Mouse (Mus musculus) embryonic facial prominence, embryonic 11.5 days (tissue): ENCODE measurements around the gene Zfp574. TPM values are rescaled to one million over a fixed set of nuclear protein-coding genes. Genes with fewer than 3 reads are reported as not detected.
A peak's percentile ranks its signal among the peaks of the same experiment; 100 is the strongest.

ENCODE experiments used
- ATAC-seq: fragments of 200-750 bp; cut with Nextera tagmentation; replicated peaks from 2 replicates; pipeline ENCODE4 v1.8.0; 2017; ENCODE audit warnings: low read depth; ENCODE audit not compliant: insufficient number of reproducible peaks, low FRiP score, low TSS enrichment
- DNase-seq: peaks from one replicate; pipeline ENCODE4 v3.0.0-alpha.2; 2015; ENCODE audit warnings: low spot score
- H3K27ac ChIP-seq: fragments of 300-500 bp; sonication (generic); replicated peaks from 2 replicates; pipeline ENCODE4 v1.5.1; 2014; ENCODE audit warnings: mild to moderate bottlenecking, low read depth, low read length, control low read depth
- H3K27me3 ChIP-seq: fragments of 300-500 bp; sonication (generic); 2 replicates; pipeline ENCODE4 v1.6.1; 2014; ENCODE audit warnings: mild to moderate bottlenecking, low read length, moderate library complexity, mixed read lengths; ENCODE audit not compliant: control insufficient read depth, insufficient read depth
- H3K36me3 ChIP-seq: fragments of 300-500 bp; sonication (generic); replicated peaks from 2 replicates; pipeline ENCODE4 v1.6.1; 2014; ENCODE audit warnings: low read depth, mild to moderate bottlenecking, low read length, moderate library complexity, mixed read lengths; ENCODE audit not compliant: control insufficient read depth, insufficient read depth
- H3K4me1 ChIP-seq: fragments of 300-500 bp; sonication (generic); 2 replicates; pipeline ENCODE4 v1.6.1; 2014; ENCODE audit warnings: low read length, mixed read lengths; ENCODE audit not compliant: control insufficient read depth, insufficient read depth
- H3K4me2 ChIP-seq: fragments of 300-500 bp; sonication (generic); 2 replicates; pipeline ENCODE4 v1.6.1; 2014; ENCODE audit warnings: low read depth, mild to moderate bottlenecking, control low read depth, low read length, moderate library complexity
- H3K4me3 ChIP-seq: fragments of 300-500 bp; sonication (generic); 2 replicates; pipeline ENCODE4 v1.5.1; 2014; ENCODE audit warnings: low read depth, low read length, control low read depth
- H3K9ac ChIP-seq: fragments of 300-500 bp; sonication (generic); replicated peaks from 2 replicates; pipeline ENCODE4 v1.6.1; 2014; ENCODE audit warnings: mild to moderate bottlenecking, control low read depth, low read length
- H3K9me3 ChIP-seq: fragments of 300-500 bp; sonication (generic); replicated peaks from 2 replicates; pipeline ENCODE4 v1.6.1; 2016; ENCODE audit warnings: mild to moderate bottlenecking, low read length, inconsistent platforms, mixed read lengths; ENCODE audit not compliant: control insufficient read depth
- WGBS: fragments of 180-500 bp; shearing (Covaris S2); extraction: QIAGEN DNeasy Blood & Tissue Kit; methylation state at CpG from one replicate; pipeline ENCODE4 v1.1.7; 2014; 5-methylcytosine and 5-hydroxymethylcytosine counted together
- microRNA-seq: library from miRNA; unstranded; fragments of <30 nt; microRNA quantifications from one replicate; pipeline ENCODE4, GENCODE M21; 2016; ENCODE audit warnings: borderline number of aligned reads
- polyA plus RNA-seq: library from polyadenylated mRNA; unstranded; fragments of >200 nt; fragmentation: Nextera tagmentation; extraction: Ambion mirVana; gene quantifications from 2 replicates; pipeline ENCODE4 v1.2.1, GENCODE M21; 2014

The Zfp574 gene
- polyA plus RNA-seq, 1 experiment from 2014 or later = 17.2 TPM

DNA sequence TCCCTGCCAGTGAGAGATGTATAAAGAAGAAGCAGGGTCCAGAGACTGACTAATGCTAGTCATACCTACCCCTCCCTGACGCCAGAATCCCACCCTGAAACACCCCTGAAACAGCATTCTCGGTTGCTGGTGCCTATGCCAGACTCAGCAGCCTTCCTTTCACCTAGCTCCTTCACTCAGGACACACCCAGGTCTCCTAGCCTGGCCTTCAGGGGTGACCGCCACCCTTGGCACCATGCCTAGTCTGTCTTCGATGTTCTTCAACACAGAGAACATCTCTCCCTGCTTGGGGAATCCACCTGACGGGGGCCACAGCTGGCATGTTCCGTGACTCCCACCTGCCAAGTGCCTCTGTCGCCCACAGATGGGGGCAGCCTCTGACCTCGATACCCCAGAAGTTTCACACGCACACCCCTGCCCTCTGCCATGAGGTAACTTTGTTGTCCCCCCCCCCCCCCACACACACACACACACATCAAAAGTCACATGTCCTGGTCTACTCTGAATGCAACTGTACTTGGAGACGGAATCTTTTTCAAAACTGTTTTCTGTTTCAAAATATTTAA lies 53.4 kb downstream of the Zfp574 start:
- DNase-seq (no peak), ATAC-seq (no peak)
- Histone ChIP-seq H3K9me3 (no peaks in the 10 kb centered on the region), H3K36me3 (no peaks in the 10 kb centered on the region), H3K9ac (no peak overlapping the region), H3K4me1 (no peaks in the 10 kb centered on the region), H3K27me3 (no peaks in the 10 kb centered on the region), H3K4me2 (no peak overlapping the region), H3K27ac (no peak overlapping the region), H3K4me3 (no peak overlapping the region)
- 81% methylated on average over 10 of the region's 10 CpGs for WGBS

DNA sequence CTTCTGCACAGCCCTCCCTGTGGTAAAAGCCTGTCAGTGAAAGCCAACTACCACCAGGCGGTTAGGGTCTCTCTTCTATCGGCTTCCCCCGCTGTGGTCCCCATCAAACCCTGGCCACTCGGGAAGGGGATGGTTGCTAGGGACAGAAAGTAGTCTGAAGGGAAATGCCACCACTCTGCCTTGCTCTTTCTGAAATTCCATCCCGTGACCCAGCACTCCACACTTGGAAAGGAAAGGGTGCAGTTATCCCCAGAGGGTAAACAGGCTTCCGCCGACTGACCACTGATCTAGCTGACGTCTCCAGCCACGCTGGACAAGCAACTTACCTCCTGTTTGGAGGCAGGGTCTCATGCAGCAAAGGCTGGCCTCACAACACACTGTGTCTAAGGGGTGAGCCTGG lies 55.6 kb downstream of the Zfp574 start:
- Histone ChIP-seq H3K27ac (no peak overlapping the region), H3K9ac (no peak overlapping the region), H3K4me1 (no peaks in the 10 kb centered on the region), H3K4me2 (no peak overlapping the region), H3K9me3 (no peaks in the 10 kb centered on the region), H3K27me3 (peaks cover 9% of the 10 kb centered on the region), H3K36me3 (no peaks in the 10 kb centered on the region), H3K4me3 (no peak overlapping the region)
- no peak for ATAC-seq
- DNase-seq = no peak
- WGBS = 52% methylated on average over 9 of the region's 9 CpGs

DNA sequence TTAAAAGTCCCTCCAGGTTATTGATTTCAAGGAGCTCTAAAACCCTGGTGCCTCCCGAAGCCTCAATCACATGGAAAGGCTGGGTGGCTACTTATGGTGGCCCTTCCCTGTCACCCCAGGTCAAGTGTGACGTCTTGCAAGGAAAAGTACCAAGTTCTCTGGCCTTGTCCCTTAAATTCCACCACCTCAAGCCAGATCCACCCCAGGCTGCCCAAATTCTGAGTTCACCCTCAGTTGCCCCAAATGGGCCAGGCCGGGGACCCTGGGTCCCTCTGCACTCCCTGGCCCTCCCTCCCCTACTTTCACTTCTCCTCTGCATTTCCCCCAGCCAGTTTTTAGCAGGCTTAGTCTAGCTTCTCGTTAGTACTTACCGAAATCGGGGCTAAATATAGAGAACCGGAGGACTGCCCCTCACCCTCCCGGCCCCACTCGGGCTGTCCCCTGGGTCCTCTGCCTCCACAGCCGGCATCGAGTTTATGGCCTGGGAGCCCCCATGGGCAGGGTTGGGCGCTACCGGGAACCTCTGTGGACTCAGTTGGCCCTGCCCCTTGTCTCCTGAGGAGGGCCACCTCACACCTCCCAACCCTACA lies 57.1 kb downstream of the Zfp574 start:
- Histone ChIP-seq H3K27ac (no peak overlapping the region), H3K4me1 (no peaks in the 10 kb centered on the region), H3K4me3 (no peak overlapping the region), H3K4me2 (no peak overlapping the region), H3K9ac (no peak overlapping the region), H3K36me3 (no peaks in the 10 kb centered on the region), H3K9me3 (no peaks in the 10 kb centered on the region), H3K27me3 (peaks cover 18% of the 10 kb centered on the region)
- DNase-seq (no peak), ATAC-seq (no peak)
- 66% methylated on average over 13 of the region's 13 CpGs for WGBS

DNA sequence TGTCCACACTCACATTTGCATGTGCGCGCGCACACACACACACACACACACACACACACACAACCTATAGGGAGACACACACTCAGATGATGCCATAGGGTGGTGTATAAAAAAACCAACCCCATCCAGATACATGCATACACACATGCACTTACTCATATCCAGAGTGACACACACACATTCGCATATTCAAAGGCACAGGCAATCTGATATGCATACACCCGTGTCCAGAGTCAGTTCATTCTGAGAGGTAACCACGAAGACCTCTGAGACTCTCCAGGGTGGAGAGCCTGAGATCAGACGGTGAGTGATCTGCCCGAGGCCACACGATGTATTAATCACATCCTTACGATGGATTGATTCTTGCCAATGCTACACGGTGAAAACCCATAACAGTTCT lies 58.2 kb downstream of the Zfp574 start:
- no peak for DNase-seq
- H3K27me3 ChIP-seq = peaks cover 23% of the 10 kb centered on the region

DNA sequence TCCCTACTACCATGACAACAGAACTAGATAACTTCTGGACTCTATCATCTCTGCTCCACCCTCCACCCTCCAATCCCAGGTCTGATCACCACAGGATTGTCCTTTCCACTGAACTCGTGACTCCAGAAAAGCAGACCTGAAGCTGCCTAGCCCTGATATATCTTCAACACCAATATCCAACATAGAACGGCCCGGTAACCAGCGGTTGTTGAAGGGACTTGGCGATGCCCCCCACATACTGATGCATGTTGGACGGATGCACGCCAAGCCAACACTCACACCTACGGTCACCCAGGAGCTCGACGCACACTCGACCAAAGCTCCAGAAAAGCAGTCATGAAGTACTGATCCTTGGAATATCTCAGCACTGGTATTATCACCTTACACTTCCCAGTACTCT lies 58.9 kb downstream of the Zfp574 start:
- Histone ChIP-seq H3K9ac (no peak overlapping the region), H3K4me1 (no peaks in the 10 kb centered on the region), H3K9me3 (no peaks in the 10 kb centered on the region), H3K36me3 (no peaks in the 10 kb centered on the region), H3K27ac (no peak overlapping the region), H3K4me3 (no peak overlapping the region), H3K27me3 (peaks cover 23% of the 10 kb centered on the region), H3K4me2 (no peak overlapping the region)
- ATAC-seq (no peak), DNase-seq (no peak)
- 90% methylated on average over 11 of the region's 11 CpGs for WGBS

More for the DNA sequence above, 58.2 kb downstream of the Zfp574 start:
- no peaks in the 10 kb centered on the region for H3K9me3 ChIP-seq
- no peak for ATAC-seq
- no peak overlapping the region for H3K4me2 ChIP-seq
- no peaks in the 10 kb centered on the region for H3K36me3 ChIP-seq
- no peak overlapping the region for H3K4me3 ChIP-seq
- 77% methylated on average over 11 of the region's 11 CpGs for WGBS
- no peak overlapping the region for H3K27ac ChIP-seq
- H3K4me1 ChIP-seq = no peaks in the 10 kb centered on the region
- no peak overlapping the region for H3K9ac ChIP-seq

DNA sequence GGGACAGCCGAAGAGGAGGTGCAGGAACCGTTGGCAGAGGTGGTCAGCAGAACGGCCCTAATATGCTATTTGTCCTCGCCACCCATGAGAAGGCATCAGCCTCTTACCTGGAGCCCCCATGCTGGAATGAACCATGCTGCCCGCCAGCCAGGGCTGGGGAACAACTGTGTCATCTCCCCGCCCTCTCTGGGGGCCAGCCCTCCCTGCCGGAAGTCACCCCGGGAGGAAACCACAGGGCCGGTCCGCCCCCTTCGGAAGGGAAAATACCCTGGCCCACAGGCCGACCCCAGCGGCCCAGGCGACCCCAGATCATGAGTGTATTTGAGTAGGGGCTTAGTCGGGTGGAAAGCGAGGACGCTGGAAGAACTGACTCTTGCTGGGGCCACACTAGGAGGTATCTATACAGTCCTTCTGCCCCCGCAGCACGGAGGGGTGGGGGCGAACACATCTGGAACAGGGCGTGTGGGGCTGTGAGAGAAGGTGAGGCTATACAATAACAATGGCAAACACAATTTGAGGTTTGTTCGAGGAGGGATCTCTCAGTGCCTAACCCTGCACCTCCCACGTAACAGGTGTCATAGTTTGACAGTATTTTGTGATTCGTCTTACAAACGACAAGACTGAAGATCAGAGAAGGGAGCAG lies 60.1 kb downstream of the Zfp574 start:
- Histone ChIP-seq H3K27ac (no peak overlapping the region), H3K4me3 (no peak overlapping the region), H3K4me1 (no peaks in the 10 kb centered on the region), H3K9me3 (no peaks in the 10 kb centered on the region), H3K27me3 (peaks cover 23% of the 10 kb centered on the region), H3K9ac (no peak overlapping the region), H3K36me3 (no peaks in the 10 kb centered on the region), H3K4me2 (peak overlapping the region; percentile 10; the same call in 1 of the 2 replicates)
- DNase-seq (no peak), ATAC-seq (no peak)
- 7% methylated on average over 25 of the region's 25 CpGs for WGBS

Small RNA genes lying within 50 kb of the gene (microRNA-seq; reads per million reads assigned to microRNA genes)
- not detected for gene Mir6537

Other genes with a start within 250 kb of the Zfp574 start
- gene Gm9844, start 210.4 kb upstream of the Zfp574 start, polyA plus RNA-seq = 20.6 and 26.5 TPM in 2 replicates
- not detected in 2 replicates for gene Lypd4, start 202.6 kb upstream of the Zfp574 start, polyA plus RNA-seq
- not detected in 2 replicates for gene Dmrtc2, start 202.5 kb upstream of the Zfp574 start, polyA plus RNA-seq
- 2,121 and 2,269 TPM in 2 replicates for gene Rps19, start 188.2 kb upstream of the Zfp574 start, polyA plus RNA-seq
- gene Cd79a, start 175.2 kb upstream of the Zfp574 start, polyA plus RNA-seq = 0.20 and 0.28 TPM in 2 replicates
- gene Arhgef1, start 169.7 kb upstream of the Zfp574 start, polyA plus RNA-seq = 43.0 and 47.1 TPM in 2 replicates
- 0.36 and 0.79 TPM in 2 replicates for gene Gm4881, start 128.1 kb upstream of the Zfp574 start, polyA plus RNA-seq
- gene Rabac1, start 99.8 kb upstream of the Zfp574 start, polyA plus RNA-seq = 75.9 and 92.5 TPM in 2 replicates
- gene Atp1a3, start 66.6 kb upstream of the Zfp574 start, polyA plus RNA-seq = 6.8 and 8.5 TPM in 2 replicates
- gene Grik5, start 221 bp upstream of the Zfp574 start, polyA plus RNA-seq = 5.7 and 7.5 TPM in 2 replicates
- gene Pou2f2, start 107.2 kb downstream of the Zfp574 start, polyA plus RNA-seq = 4.2 and 9.8 TPM in 2 replicates
- gene Dedd2, start 148.0 kb downstream of the Zfp574 start, polyA plus RNA-seq = 7.7 and 7.9 TPM in 2 replicates
- 2.5 and 3.5 TPM in 2 replicates for gene Zfp526, start 148.9 kb downstream of the Zfp574 start, polyA plus RNA-seq
- gene Gsk3a, start 165.3 kb downstream of the Zfp574 start, polyA plus RNA-seq = 12.6 and 15.7 TPM in 2 replicates
- 19.4 and 22.6 TPM in 2 replicates for gene Erf, start 178.2 kb downstream of the Zfp574 start, polyA plus RNA-seq
- gene Cic, start 195.1 kb downstream of the Zfp574 start, polyA plus RNA-seq = 26.6 and 27.0 TPM in 2 replicates
- gene Pafah1b3, start 225.4 kb downstream of the Zfp574 start, polyA plus RNA-seq = 287 and 312 TPM in 2 replicates
- gene Prr19, start 228.8 kb downstream of the Zfp574 start, polyA plus RNA-seq = 1.6 TPM in 2 replicates
- 0.91 and 1.3 TPM in 2 replicates for gene Tmem145, start 233.5 kb downstream of the Zfp574 start, polyA plus RNA-seq
- 8.7 and 10.8 TPM in 2 replicates for gene Megf8, start 244.6 kb downstream of the Zfp574 start, polyA plus RNA-seq